Mouse (Mus musculus): ENCODE data around the gene Cyp2d9. TPM values are rescaled to one million over a fixed set of nuclear protein-coding genes. Genes with fewer than 3 reads are reported as not detected.

Cyp2d9 gene
- 0.28 TPM in 1 of 2 replicates, not detected in the other for polyA plus RNA-seq (2015; fragmentation: Nextera tagmentation; extraction: Ambion mirVana)

GRCm38 (mm10) chr15:82433137-82433536, at the start of gene Cyp2d9:
Cyp2d9 (plus strand) TSS chr15:82433437.

GRCm38 (mm10) chr15:82393922-82394321, 39.3 kb upstream of the Cyp2d9 start, which contains the start of gene Cyp2d11:
Cyp2d11 (minus strand) TSS chr15:82394022.

GRCm38 (mm10) chr15:82406981-82407380, 26.3 kb upstream of the Cyp2d9 start, which contains the start of gene Cyp2d10:
Cyp2d10 (minus strand) TSS chr15:82407195.

Small RNA genes lying within 50 kb of the gene (microRNA-seq; reads per million reads assigned to microRNA genes)
- gene Gm25990 (not detected), gene Gm27331 (not detected), gene Gm27622 (not detected), gene Gm27825 (not detected), gene Mir7684 (not detected)

Other genes starting within 250 kb of the Cyp2d9 start
- gene Shisa8, start 220.6 kb upstream of the Cyp2d9 start, polyA plus RNA-seq (2015; fragmentation: Nextera tagmentation; extraction: Ambion mirVana) = 0.10 TPM in 1 of 2 replicates, not detected in the other
- not detected in 2 replicates for gene Tnfrsf13c, start 209.1 kb upstream of the Cyp2d9 start, polyA plus RNA-seq (2015; fragmentation: Nextera tagmentation; extraction: Ambion mirVana)
- 17.1 and 26.2 TPM in 2 replicates for gene Cenpm, start 188.7 kb upstream of the Cyp2d9 start, polyA plus RNA-seq (2015; fragmentation: Nextera tagmentation; extraction: Ambion mirVana)
- gene 1500009C09Rik, start 181.0 kb upstream of the Cyp2d9 start, polyA plus RNA-seq (2015; fragmentation: Nextera tagmentation; extraction: Ambion mirVana) = not detected in 2 replicates
- 0.48 and 0.78 TPM in 2 replicates for gene Sept3, start 158.5 kb upstream of the Cyp2d9 start, polyA plus RNA-seq (2015; fragmentation: Nextera tagmentation; extraction: Ambion mirVana)
- gene Wbp2nl, start 134.5 kb upstream of the Cyp2d9 start, polyA plus RNA-seq (2015; fragmentation: Nextera tagmentation; extraction: Ambion mirVana) = 0.15 and 0.17 TPM in 2 replicates
- 44.2 and 45.4 TPM in 2 replicates for gene Naga, start 94.5 kb upstream of the Cyp2d9 start, polyA plus RNA-seq (2015; fragmentation: Nextera tagmentation; extraction: Ambion mirVana)
- 10.8 and 11.1 TPM in 2 replicates for gene Pheta2, start 94.5 kb upstream of the Cyp2d9 start, polyA plus RNA-seq (2015; fragmentation: Nextera tagmentation; extraction: Ambion mirVana)
- gene Smdt1, start 94.5 kb upstream of the Cyp2d9 start, polyA plus RNA-seq (2015; fragmentation: Nextera tagmentation; extraction: Ambion mirVana) = 237 and 251 TPM in 2 replicates
- gene Ndufa6, start 79.1 kb upstream of the Cyp2d9 start, polyA plus RNA-seq (2015; fragmentation: Nextera tagmentation; extraction: Ambion mirVana) = 504 and 545 TPM in 2 replicates
- gene Cyp2d22, start 53.2 kb upstream of the Cyp2d9 start, polyA plus RNA-seq (2015; fragmentation: Nextera tagmentation; extraction: Ambion mirVana) = 8.6 and 12.0 TPM in 2 replicates
- not detected in 2 replicates for gene Cyp2d11, start 39.4 kb upstream of the Cyp2d9 start, polyA plus RNA-seq (2015; fragmentation: Nextera tagmentation; extraction: Ambion mirVana)
- gene Cyp2d10, start 26.2 kb upstream of the Cyp2d9 start, polyA plus RNA-seq (2015; fragmentation: Nextera tagmentation; extraction: Ambion mirVana) = 0.43 TPM in 1 of 2 replicates, not detected in the other
- not detected in 2 replicates for gene Cyp2d12, start 121.6 kb downstream of the Cyp2d9 start, polyA plus RNA-seq (2015; fragmentation: Nextera tagmentation; extraction: Ambion mirVana)
- gene Cyp2d34, start 187.5 kb downstream of the Cyp2d9 start, polyA plus RNA-seq (2015; fragmentation: Nextera tagmentation; extraction: Ambion mirVana) = not detected in 2 replicates